Mouse (Mus musculus) neural tube, embryonic 11.5 days (tissue): ENCODE measurements around the gene Emilin3. TPM values are rescaled to one million over a fixed set of nuclear protein-coding genes. Genes with fewer than 3 reads are reported as not detected.

Experiments used
- ATAC-seq: fragments of 200-750 bp; cut with Nextera tagmentation; 2 replicates; pipeline ENCODE4 v1.8.0; 2017; ENCODE audit warnings: moderate number of reproducible peaks, mild to moderate bottlenecking, moderate TSS enrichment, moderate library complexity; ENCODE audit not compliant: insufficient read depth, low FRiP score, low TSS enrichment
- DNase-seq: peaks from one replicate; pipeline ENCODE4 v3.0.0-alpha.2; 2015; ENCODE audit warnings: low spot score
- H3K27ac ChIP-seq: fragments of 300-500 bp; sonication (generic); 2 replicates; pipeline ENCODE4 v1.5.1; 2014; ENCODE audit warnings: low read depth, mild to moderate bottlenecking, low read length
- H3K27me3 ChIP-seq: fragments of 300-500 bp; sonication (generic); 2 replicates; pipeline ENCODE4 v1.6.1; 2014; ENCODE audit warnings: mild to moderate bottlenecking, low read length, mixed read lengths; ENCODE audit not compliant: control insufficient read depth, insufficient read depth
- H3K36me3 ChIP-seq: fragments of 300-500 bp; sonication (generic); 2 replicates; pipeline ENCODE4 v1.6.1; 2014; ENCODE audit warnings: mild to moderate bottlenecking, low read length, moderate library complexity, mixed read lengths; ENCODE audit not compliant: control insufficient read depth, insufficient read depth
- H3K4me1 ChIP-seq: fragments of 300-500 bp; sonication (generic); 2 replicates; pipeline ENCODE4 v1.6.1; 2014; ENCODE audit warnings: low read length, mixed read lengths; ENCODE audit not compliant: control insufficient read depth, insufficient read depth
- H3K4me2 ChIP-seq: fragments of 300-500 bp; sonication (generic); 2 replicates; pipeline ENCODE4 v1.6.1; 2014; ENCODE audit warnings: low read depth, mild to moderate bottlenecking, moderate library complexity
- H3K4me3 ChIP-seq: fragments of 300-500 bp; sonication (generic); 2 replicates; pipeline ENCODE4 v1.5.1; 2014; ENCODE audit warnings: low read depth, low read length
- H3K9ac ChIP-seq: fragments of 300-500 bp; sonication (generic); 2 replicates; pipeline ENCODE4 v1.6.1; 2014; ENCODE audit warnings: mild to moderate bottlenecking, low read length
- H3K9me3 ChIP-seq: fragments of 300-500 bp; sonication (generic); 2 replicates; pipeline ENCODE4 v1.6.1; 2016; ENCODE audit warnings: low read length; ENCODE audit not compliant: control insufficient read depth
- WGBS: fragments of 180-500 bp; shearing (Covaris S2); extraction: QIAGEN DNeasy Blood & Tissue Kit; methylation state at CpG from one replicate; pipeline ENCODE4 v1.1.7; 2014; 5-methylcytosine and 5-hydroxymethylcytosine counted together
- polyA plus RNA-seq: library from polyadenylated mRNA; unstranded; fragments of >200 nt; fragmentation: Nextera tagmentation; extraction: Ambion mirVana; gene quantifications from 2 replicates; pipeline ENCODE4 v1.2.1, GENCODE M21; 2014

Gene Emilin3
- polyA plus RNA-seq, 1 experiment from 2014 or later = 0.68 TPM

- no peak overlapping the region for H3K4me2 ChIP-seq
- H3K4me1 ChIP-seq = peaks cover 5% of the 10 kb centered on the region; the same call in 1 of the 2 replicates
- no peaks in the 10 kb centered on the region for H3K36me3 ChIP-seq
- no peaks in the 10 kb centered on the region for H3K9me3 ChIP-seq
- H3K27ac ChIP-seq = no peak overlapping the region
- H3K4me3 ChIP-seq = no peak overlapping the region
- WGBS = 71% methylated on average over 3 of the region's 3 CpGs
- H3K9ac ChIP-seq = no peak overlapping the region
- no peak for ATAC-seq
- no peak for DNase-seq
- H3K27me3 ChIP-seq = peaks cover 12% of the 10 kb centered on the region
Observed at GRCm38 (mm10) chr2:160886221-160886620, 25.9 kb downstream of the Emilin3 start.

- no peak overlapping the region for H3K27ac ChIP-seq
- WGBS = 34% methylated on average over 2 of the region's 2 CpGs
- no peak overlapping the region for H3K4me3 ChIP-seq
- no peaks in the 10 kb centered on the region for H3K9me3 ChIP-seq
- peaks cover 5% of the 10 kb centered on the region; the same call in 1 of the 2 replicates for H3K4me1 ChIP-seq
- no peaks in the 10 kb centered on the region for H3K36me3 ChIP-seq
- no peak overlapping the region for H3K9ac ChIP-seq
- DNase-seq = peak; percentile 58
- no peak overlapping the region for H3K4me2 ChIP-seq
- ATAC-seq = no peak
- H3K27me3 ChIP-seq = peaks cover 12% of the 10 kb centered on the region
Observed at GRCm38 (mm10) chr2:160884830-160885229, 27.3 kb downstream of the Emilin3 start.

DNA sequence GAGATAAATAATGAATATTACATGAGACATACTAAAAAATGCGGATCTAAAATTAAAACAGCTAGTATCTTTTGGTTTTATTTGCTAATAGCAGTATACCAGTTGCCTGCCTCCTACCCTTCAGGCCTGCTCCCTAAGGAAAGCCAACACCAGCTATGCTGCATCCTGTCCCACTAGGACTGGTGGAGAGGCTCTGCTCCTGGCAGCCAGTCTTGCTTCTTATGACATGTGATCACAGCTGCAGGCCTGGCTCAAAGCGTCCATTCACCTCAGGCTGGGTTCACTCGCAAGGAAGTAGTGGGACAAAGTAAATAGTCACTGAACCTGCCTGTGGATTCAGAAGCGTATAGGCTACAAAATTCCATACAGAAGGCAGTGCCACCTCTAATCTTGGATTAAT is 28.2 kb downstream of the Emilin3 start:
- WGBS = 79% methylated on average over 4 of the region's 4 CpGs
- Histone ChIP-seq H3K27ac (no peak overlapping the region), H3K9ac (no peak overlapping the region), H3K4me2 (no peak overlapping the region), H3K27me3 (peaks cover 12% of the 10 kb centered on the region), H3K4me3 (no peak overlapping the region), H3K9me3 (no peaks in the 10 kb centered on the region), H3K36me3 (no peaks in the 10 kb centered on the region), H3K4me1 (peaks cover 5% of the 10 kb centered on the region; the same call in 1 of the 2 replicates)
- ATAC-seq (no peak), DNase-seq (no peak)

GRCm38 (mm10) chr2:160882436-160882835 is 29.7 kb downstream of the Emilin3 start:
- DNase-seq = no peak
- Histone ChIP-seq H3K36me3 (no peaks in the 10 kb centered on the region), H3K9ac (no peak overlapping the region), H3K4me1 (no peaks in the 10 kb centered on the region), H3K27ac (no peak overlapping the region), H3K9me3 (no peaks in the 10 kb centered on the region), H3K27me3 (no peaks in the 10 kb centered on the region), H3K4me3 (no peak overlapping the region), H3K4me2 (no peak overlapping the region)
- 74% methylated on average over 5 of the region's 5 CpGs for WGBS
- no peak for ATAC-seq

DNA sequence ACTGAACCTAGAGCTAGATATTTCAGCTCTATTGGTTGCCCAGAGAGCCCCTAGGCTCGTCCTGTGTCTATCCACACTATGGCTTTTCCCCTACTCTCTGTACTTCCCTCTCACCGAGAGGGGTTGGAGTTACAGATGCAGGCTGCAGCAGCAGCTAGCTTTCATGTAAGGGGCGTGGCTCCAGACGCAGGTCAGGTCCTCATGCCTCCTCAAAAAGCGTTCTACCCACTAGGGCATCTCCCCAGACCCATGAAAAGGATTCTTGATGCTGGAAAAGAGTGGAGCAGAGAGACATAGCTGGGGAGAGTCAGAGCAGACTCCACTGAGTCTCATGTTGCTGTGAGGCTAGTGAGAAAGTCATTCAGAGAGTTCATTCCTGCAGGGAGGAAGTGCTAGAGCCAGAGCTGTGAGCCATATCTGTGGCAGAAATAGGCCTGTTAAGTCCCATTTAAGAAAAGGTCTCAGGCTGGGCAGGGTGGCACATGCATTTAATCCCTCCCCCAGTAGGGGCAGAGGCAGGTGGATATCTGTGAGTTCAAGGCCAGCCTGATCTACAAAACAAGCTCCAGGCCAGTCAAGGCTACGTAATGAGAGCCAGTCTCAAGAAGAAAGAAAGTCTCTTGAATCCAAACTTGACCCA is 30.5 kb downstream of the Emilin3 start:
- Histone ChIP-seq H3K27ac (no peak overlapping the region), H3K4me3 (no peak overlapping the region), H3K9ac (no peak overlapping the region), H3K36me3 (no peaks in the 10 kb centered on the region), H3K4me1 (no peaks in the 10 kb centered on the region), H3K27me3 (no peaks in the 10 kb centered on the region), H3K4me2 (no peak overlapping the region), H3K9me3 (no peaks in the 10 kb centered on the region)
- DNase-seq (no peak), ATAC-seq (no peak)
- 55% methylated on average over 6 of the region's 6 CpGs for WGBS

GRCm38 (mm10) chr2:160880453-160881195 is 31.5 kb downstream of the Emilin3 start, which contains the start of gene Lpin3:
Gene Lpin3, plus strand, starts transcription at chr2:160880670.
- no peak within 1 kb of the TSS for H3K9ac ChIP-seq
- ATAC-seq (no peak), DNase-seq (no peak)
- H3K9me3 ChIP-seq = no peaks in the 10 kb centered on the region
- H3K36me3 ChIP-seq = no peaks in the 10 kb centered on the region
- 77% methylated on average over 13 of the region's 13 CpGs for WGBS
- H3K27ac ChIP-seq = no peak within 1 kb of the TSS
- no peaks in the 10 kb centered on the region for H3K4me1 ChIP-seq
- no peak within 1 kb of the TSS for H3K4me2 ChIP-seq
- H3K4me3 ChIP-seq = no peak within 1 kb of the TSS
- H3K27me3 ChIP-seq = no peaks in the 10 kb centered on the region

- Histone ChIP-seq H3K4me3 (no peak overlapping the region), H3K27ac (no peak overlapping the region), H3K9me3 (no peaks in the 10 kb centered on the region), H3K27me3 (no peaks in the 10 kb centered on the region), H3K36me3 (no peaks in the 10 kb centered on the region), H3K4me2 (no peak overlapping the region), H3K9ac (no peak overlapping the region), H3K4me1 (peaks cover 3% of the 10 kb centered on the region; the same call in 1 of the 2 replicates)
- WGBS = 82% methylated on average over 4 of the region's 4 CpGs
- no peak for ATAC-seq
- DNase-seq = no peak
Observed at GRCm38 (mm10) chr2:160876115-160876514, 36.0 kb downstream of the Emilin3 start.

DNA sequence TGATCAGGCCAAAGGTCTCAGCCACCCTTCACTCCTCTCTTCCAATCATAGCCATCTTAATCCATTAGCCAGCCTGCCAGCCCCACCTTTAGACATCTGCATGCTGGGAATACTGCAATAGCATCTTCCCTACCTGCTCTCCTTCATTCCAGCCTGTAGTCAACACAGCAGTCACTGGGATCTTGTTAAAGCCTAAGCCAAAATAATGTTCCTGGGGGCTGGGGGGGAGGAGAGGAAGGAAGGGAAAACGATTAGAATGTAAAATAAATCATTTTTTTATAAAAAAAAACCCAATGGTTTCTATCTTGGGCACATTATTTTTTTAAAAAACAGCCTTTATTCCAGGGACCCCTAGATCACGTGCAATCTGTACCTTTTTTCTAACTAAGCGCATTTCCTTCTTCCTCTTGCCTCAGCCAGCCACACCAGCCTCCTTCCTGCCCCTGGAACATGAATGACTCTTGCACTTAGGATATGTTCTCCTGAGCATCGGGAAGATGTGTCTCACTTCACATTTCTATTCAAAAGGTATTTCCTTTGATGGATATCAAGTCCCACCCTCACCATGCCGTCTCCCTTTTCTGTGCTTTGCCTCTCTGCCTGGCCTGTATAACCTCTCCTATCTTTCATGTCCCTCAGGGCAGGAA is 37.8 kb downstream of the Emilin3 start:
- DNase-seq = no peak
- WGBS = 88% methylated on average over 5 of the region's 5 CpGs

More for the DNA sequence above, 37.8 kb downstream of the Emilin3 start:
- H3K4me1 ChIP-seq = peaks cover 3% of the 10 kb centered on the region; the same call in 1 of the 2 replicates
- H3K9me3 ChIP-seq = no peaks in the 10 kb centered on the region
- H3K4me3 ChIP-seq = no peak overlapping the region
- no peak overlapping the region for H3K9ac ChIP-seq
- ATAC-seq = no peak
- H3K27me3 ChIP-seq = no peaks in the 10 kb centered on the region
- H3K27ac ChIP-seq = no peak overlapping the region
- no peak overlapping the region for H3K4me2 ChIP-seq
- H3K36me3 ChIP-seq = no peaks in the 10 kb centered on the region
